Mouse (Mus musculus) midbrain, embryonic 14.5 days (tissue): ENCODE results near the gene Fgfr2. TPM values are rescaled to one million over a fixed set of nuclear protein-coding genes. Genes with fewer than 3 reads are reported as not detected.

Experiments used
- ATAC-seq: fragments of 200-750 bp; cut with Nextera tagmentation; 2 replicates; pipeline ENCODE4 v1.8.0; 2017; ENCODE audit warnings: moderate number of reproducible peaks, moderate library complexity; ENCODE audit not compliant: low FRiP score, low TSS enrichment
- DNase-seq: peaks from one replicate; pipeline ENCODE4 v3.0.0-alpha.2; 2015
- H3K27ac ChIP-seq: fragments of 300-500 bp; sonication (generic); replicated peaks from 2 replicates; pipeline ENCODE4 v1.5.1; 2014; ENCODE audit warnings: mild to moderate bottlenecking, low read depth, low read length, moderate library complexity
- H3K27me3 ChIP-seq: fragments of 300-500 bp; sonication (generic); 2 replicates; pipeline ENCODE4 v1.6.1; 2014; ENCODE audit warnings: low read length, control low read depth, mixed read lengths; ENCODE audit not compliant: control insufficient read depth, insufficient read depth
- H3K36me3 ChIP-seq: fragments of 300-500 bp; sonication (generic); 2 replicates; pipeline ENCODE4 v1.6.1; 2014; ENCODE audit warnings: low read length, control low read depth; ENCODE audit not compliant: control insufficient read depth, insufficient read depth
- H3K4me1 ChIP-seq: fragments of 300-500 bp; sonication (generic); 2 replicates; pipeline ENCODE4 v1.6.1; 2014; ENCODE audit warnings: mild to moderate bottlenecking, antibody characterized with exemption, low read length, control low read depth; ENCODE audit not compliant: control insufficient read depth, insufficient read depth
- H3K4me2 ChIP-seq: fragments of 300-500 bp; sonication (generic); 2 replicates; pipeline ENCODE4 v1.6.1; 2014; ENCODE audit warnings: mild to moderate bottlenecking, low read length, moderate library complexity
- H3K4me3 ChIP-seq: fragments of 300-500 bp; sonication (generic); replicated peaks from 2 replicates; pipeline ENCODE4 v1.5.1; 2014; ENCODE audit warnings: low read depth, low read length
- H3K9ac ChIP-seq: fragments of 300-500 bp; sonication (generic); replicated peaks from 2 replicates; pipeline ENCODE4 v1.6.1; 2014; ENCODE audit warnings: mild to moderate bottlenecking, low read length, moderate library complexity
- H3K9me3 ChIP-seq: fragments of 300-500 bp; sonication (generic); 2 replicates; pipeline ENCODE4 v1.6.1; 2016; ENCODE audit warnings: low read length, control low read depth, mixed read lengths; ENCODE audit not compliant: control insufficient read depth
- WGBS: fragments of 180-500 bp; shearing (Covaris S2); extraction: QIAGEN DNeasy Blood & Tissue Kit; methylation state at CpG from one replicate; pipeline ENCODE4 v1.1.7; 2014; 5-methylcytosine and 5-hydroxymethylcytosine counted together
- polyA plus RNA-seq: library from polyadenylated mRNA; unstranded; fragments of >200 nt; fragmentation: Nextera tagmentation; extraction: Ambion mirVana; gene quantifications from 2 replicates; pipeline ENCODE4 v1.2.1, GENCODE M21; 2014

Gene Fgfr2
- polyA plus RNA-seq, 1 experiment from 2014 or later = 28.1 TPM

DNA sequence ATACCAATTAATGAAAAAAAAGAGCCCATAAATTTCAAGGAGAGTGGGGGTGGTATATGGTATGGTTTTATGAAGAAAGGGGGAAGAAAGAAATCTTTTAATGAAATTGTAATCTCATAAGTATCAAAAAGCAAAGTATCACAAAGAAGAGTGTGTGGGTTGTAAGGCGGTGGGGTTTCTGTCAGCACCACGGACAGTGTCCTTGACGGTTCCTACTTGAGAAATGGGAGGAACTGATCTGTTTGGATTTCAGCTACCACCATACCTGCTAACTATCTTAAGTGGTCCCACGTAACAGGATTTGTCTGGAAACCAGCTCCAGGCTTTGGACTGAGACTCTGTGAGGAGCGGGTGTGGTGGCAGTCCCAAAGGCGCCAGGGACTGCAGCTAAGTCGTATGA lies 1205.8 kb downstream of the Fgfr2 start:
- Histone ChIP-seq H3K36me3 (no peaks in the 10 kb centered on the region), H3K4me3 (no peak overlapping the region), H3K27ac (no peak overlapping the region), H3K9ac (no peak overlapping the region), H3K27me3 (no peaks in the 10 kb centered on the region), H3K9me3 (no peaks in the 10 kb centered on the region), H3K4me1 (no peaks in the 10 kb centered on the region), H3K4me2 (no peak overlapping the region)
- DNase-seq = no peak
- no peak for ATAC-seq
- 57% methylated on average over 7 of the region's 7 CpGs for whole genome bisulfite sequencing

DNA sequence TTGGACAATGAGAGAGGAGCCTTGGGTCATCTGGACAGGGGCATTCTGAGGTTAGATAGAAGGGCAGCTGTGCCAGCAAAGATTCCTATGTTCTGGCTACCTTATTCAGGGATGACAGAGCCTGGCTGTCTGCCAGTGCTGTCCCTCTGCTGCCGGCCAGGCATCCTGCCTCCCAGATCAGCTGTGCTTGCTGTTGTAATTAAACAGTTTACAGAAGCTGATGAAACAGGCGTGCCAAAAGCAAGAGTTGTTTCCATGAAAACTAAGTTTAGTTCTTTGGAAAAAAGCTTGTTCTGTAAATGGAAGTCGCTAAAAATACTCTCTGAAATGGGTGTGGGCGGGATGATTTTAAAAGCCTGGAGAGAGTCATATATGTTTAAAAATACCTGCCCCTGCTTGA lies 1213.5 kb downstream of the Fgfr2 start:
- Histone ChIP-seq H3K9ac (no peak overlapping the region), H3K9me3 (no peaks in the 10 kb centered on the region), H3K27me3 (no peaks in the 10 kb centered on the region), H3K4me1 (no peaks in the 10 kb centered on the region), H3K4me2 (no peak overlapping the region), H3K27ac (no peak overlapping the region), H3K36me3 (no peaks in the 10 kb centered on the region), H3K4me3 (no peak overlapping the region)
- 64% methylated on average over 4 of the region's 4 CpGs for WGBS
- ATAC-seq = no peak
- DNase-seq = peak; percentile 62

DNA sequence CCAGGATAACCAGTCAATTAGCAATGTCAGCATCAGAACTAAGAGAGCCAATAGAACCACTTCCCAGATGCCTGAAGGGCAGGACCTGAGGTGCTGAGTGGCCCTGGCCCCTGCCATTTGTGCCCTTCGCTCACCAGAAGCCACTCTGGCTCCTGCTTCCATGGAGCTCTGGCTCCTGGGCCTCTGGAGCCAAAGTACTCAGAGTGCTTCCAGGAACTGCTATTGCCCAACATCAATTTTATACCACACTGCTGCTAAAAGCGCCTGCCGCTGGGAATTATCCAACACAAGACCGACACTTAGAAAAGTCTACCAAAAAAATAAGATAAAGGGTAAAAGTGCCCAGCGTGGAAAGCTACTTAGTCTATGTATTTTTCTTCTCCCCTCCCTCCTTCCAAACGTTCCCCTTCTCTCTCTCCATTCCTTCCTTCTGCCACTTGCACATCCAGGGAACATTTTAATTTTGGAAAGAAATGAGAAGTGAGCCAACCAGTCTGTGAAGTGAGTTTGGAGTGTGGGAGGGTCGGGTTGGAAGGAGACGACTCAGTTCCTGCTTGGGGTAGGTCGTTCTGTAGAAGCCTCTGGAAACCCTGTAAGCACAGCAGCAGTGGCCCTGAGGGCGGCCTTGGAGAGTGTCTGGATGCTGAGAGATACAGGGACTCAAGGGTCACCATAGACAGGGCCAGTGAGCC lies 1216.5 kb downstream of the Fgfr2 start:
- no peak for ATAC-seq
- no peak overlapping the region for H3K4me2 ChIP-seq
- WGBS = 86% methylated on average over 10 of the region's 10 CpGs

DNA sequence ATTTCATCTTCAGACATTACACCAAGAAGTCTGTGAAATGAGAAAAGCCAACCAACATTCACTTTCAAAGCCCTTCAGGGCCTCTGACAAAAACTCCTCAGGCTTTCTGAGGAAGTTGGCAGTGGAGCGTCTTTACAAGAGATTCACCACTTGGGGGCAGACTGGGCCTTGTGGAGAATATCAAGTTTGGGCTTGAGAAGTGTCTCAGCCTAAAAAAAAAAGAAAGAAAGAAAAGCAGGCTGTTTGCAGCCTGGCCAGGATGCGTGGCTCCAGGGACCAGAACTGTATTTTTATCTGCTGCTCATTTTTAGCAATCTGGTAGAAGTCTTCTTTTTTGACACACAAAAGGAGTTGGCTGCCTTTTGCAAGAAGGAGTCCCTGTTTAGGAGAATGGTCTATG lies 1223.8 kb downstream of the Fgfr2 start:
- Histone ChIP-seq H3K9me3 (peaks cover 7% of the 10 kb centered on the region), H3K27me3 (no peaks in the 10 kb centered on the region), H3K4me3 (no peak overlapping the region), H3K4me1 (no peaks in the 10 kb centered on the region), H3K27ac (no peak overlapping the region), H3K9ac (no peak overlapping the region), H3K36me3 (no peaks in the 10 kb centered on the region), H3K4me2 (no peak overlapping the region)
- peak; percentile 94 for DNase-seq
- ATAC-seq = no peak
- WGBS = 8% methylated on average over 2 of the region's 2 CpGs

More for the DNA sequence above, 1216.5 kb downstream of the Fgfr2 start:
- Histone ChIP-seq H3K4me1 (no peaks in the 10 kb centered on the region), H3K36me3 (no peaks in the 10 kb centered on the region), H3K4me3 (no peak overlapping the region), H3K27me3 (no peaks in the 10 kb centered on the region), H3K9me3 (no peaks in the 10 kb centered on the region), H3K27ac (no peak overlapping the region), H3K9ac (no peak overlapping the region)
- no peak for DNase-seq

DNA sequence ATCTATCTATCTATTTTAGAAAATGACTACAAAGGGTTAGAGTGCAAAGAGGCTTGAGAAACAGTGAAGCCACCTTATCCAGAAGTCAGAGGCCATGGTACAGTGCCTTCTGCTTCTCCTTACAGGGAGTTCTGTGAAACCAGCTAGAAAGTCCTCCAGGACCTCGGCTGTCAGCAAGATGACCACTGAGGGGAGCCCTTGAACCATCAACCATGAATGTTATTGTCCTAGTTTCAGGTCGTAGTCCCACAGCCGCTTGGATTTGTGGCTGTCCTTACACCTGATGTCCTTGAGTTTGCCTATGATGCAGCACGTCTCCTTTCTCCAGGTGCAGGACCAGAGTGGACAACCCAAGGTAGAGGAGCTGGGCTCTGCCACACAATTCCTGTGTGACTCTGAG lies 1225.9 kb downstream of the Fgfr2 start:
- ATAC-seq (no peak), DNase-seq (peak; percentile 80)
- Histone ChIP-seq H3K4me3 (no peak overlapping the region), H3K27me3 (no peaks in the 10 kb centered on the region), H3K9me3 (peaks cover 11% of the 10 kb centered on the region), H3K9ac (no peak overlapping the region), H3K4me2 (no peak overlapping the region), H3K36me3 (no peaks in the 10 kb centered on the region), H3K4me1 (no peaks in the 10 kb centered on the region), H3K27ac (no peak overlapping the region)
- 20% methylated on average over 4 of the region's 4 CpGs for WGBS

DNA sequence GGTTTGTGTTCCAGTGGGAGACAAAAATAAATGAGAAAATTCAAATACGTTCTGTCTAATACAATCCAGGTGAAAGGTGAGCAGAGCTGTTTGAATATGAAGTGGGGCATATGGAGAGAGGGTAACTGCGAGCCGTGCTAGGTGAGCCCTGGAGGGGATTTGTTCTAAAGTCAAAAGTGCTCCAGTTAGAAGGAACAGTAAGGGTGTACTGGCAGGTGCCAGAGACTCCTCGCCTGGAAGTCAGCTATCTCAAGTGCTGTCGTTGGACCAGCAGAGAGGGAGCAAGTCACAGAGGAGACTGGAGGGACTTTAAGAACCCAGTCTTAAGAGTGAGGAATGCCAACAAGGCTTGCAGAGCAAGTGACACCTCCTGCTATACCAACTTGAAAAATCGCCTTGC lies 1240.3 kb downstream of the Fgfr2 start:
- Histone ChIP-seq H3K4me3 (no peak overlapping the region), H3K9me3 (no peaks in the 10 kb centered on the region), H3K36me3 (no peaks in the 10 kb centered on the region), H3K4me2 (no peak overlapping the region), H3K27me3 (peaks cover 7% of the 10 kb centered on the region; the same call in 1 of the 2 replicates), H3K9ac (no peak overlapping the region), H3K27ac (no peak overlapping the region), H3K4me1 (no peaks in the 10 kb centered on the region)
- ATAC-seq (no peak), DNase-seq (no peak)
- 67% methylated on average over 6 of the region's 6 CpGs for WGBS

DNA sequence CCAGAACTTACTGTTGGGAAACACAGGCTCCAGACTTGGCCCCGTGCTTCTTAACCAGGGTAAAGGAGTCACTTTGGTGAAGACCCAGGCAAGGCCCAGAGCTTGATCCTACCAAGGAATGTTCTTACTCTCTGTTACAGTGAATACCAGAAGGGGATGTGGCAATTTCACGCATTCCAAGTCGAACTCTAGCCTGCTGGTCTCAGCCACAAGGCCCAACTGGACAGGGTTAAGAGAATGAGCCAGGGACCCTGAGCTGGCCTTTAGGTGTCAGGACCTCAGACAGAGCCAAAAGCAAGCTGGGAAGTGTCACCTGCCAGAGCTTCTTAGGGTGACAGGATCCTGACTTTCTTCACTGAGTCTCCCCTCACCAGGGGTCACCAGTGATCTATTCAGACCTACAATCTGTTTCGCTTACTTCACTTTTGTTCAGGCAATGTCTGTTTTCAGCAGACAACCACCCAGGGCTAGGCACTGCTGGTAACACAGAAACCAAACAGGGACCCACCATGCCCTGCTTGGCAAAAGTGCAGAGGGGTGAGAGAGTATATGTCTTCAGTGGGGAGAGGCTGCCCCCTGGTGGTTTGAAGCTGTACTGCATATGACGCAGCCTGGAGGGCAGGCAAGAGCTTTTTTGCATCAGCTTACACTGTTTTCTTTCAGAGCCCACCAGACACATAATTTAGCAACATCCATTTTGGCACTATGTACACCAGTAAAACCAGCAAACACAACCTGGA lies 1241.1 kb downstream of the Fgfr2 start:
- H3K4me2 ChIP-seq = no peak overlapping the region
- H3K9ac ChIP-seq = no peak overlapping the region
- WGBS = 38% methylated on average over 5 of the region's 5 CpGs
- ATAC-seq = no peak; the same call in 1 of the 2 replicates
- no peak overlapping the region for H3K27ac ChIP-seq
- no peaks in the 10 kb centered on the region for H3K4me1 ChIP-seq
- DNase-seq = peak; percentile 87
- peaks cover 7% of the 10 kb centered on the region; the same call in 1 of the 2 replicates for H3K27me3 ChIP-seq
- no peak overlapping the region for H3K4me3 ChIP-seq
- no peaks in the 10 kb centered on the region for H3K9me3 ChIP-seq
- H3K36me3 ChIP-seq = no peaks in the 10 kb centered on the region

DNA sequence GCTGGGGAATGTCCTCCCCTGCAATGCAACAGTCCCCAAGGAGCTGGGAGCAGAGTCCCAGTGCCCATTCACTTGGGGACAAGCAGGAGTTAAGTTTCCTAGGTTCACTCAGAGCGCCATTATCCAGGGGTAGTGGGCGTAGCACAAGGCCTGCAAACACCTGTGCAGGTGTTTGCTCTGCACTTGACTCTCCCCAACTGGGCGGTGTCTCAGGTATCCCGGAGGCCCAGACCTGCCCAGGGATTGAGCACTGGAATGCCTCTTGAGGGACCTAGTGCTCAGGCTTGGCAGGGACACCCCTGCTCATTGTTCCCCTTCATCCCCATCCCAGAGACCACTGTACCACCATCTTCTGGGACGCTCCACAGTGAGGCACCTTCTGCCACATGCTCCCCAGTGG lies 1243.0 kb downstream of the Fgfr2 start:
- ATAC-seq = no peak
- H3K27me3 ChIP-seq = peaks cover 7% of the 10 kb centered on the region; the same call in 1 of the 2 replicates
- H3K27ac ChIP-seq = no peak overlapping the region
- H3K9ac ChIP-seq = no peak overlapping the region
- H3K36me3 ChIP-seq = no peaks in the 10 kb centered on the region
- H3K9me3 ChIP-seq = no peaks in the 10 kb centered on the region
- H3K4me1 ChIP-seq = no peaks in the 10 kb centered on the region
- no peak for DNase-seq
- WGBS = 90% methylated on average over 5 of the region's 5 CpGs
- no peak overlapping the region for H3K4me3 ChIP-seq
- H3K4me2 ChIP-seq = no peak overlapping the region

DNA sequence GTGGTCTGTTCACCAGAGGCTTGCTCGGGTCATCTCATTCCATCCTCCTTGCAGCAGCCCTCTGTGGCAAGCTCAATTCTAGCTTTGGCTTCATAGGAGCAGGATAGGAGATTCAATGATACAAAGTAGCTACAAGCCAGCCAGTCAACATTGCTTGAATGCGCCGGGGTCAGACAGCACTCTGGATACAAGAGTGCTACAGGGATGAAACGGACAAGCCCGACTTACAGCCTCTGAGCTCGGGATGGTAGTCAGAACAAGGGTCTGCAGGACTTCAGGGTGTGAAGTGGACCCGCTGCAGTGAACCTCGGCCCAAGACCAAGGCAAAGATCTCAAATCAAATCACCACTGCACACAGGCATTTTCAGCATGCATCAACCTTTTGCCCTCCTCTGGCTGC lies 1244.3 kb downstream of the Fgfr2 start:
- no peak for DNase-seq
- WGBS = 78% methylated on average over 8 of the region's 8 CpGs
- Histone ChIP-seq H3K4me1 (no peaks in the 10 kb centered on the region), H3K4me2 (no peak overlapping the region), H3K27me3 (peaks cover 7% of the 10 kb centered on the region; the same call in 1 of the 2 replicates), H3K4me3 (no peak overlapping the region), H3K27ac (no peak overlapping the region), H3K9me3 (no peaks in the 10 kb centered on the region), H3K9ac (no peak overlapping the region), H3K36me3 (no peaks in the 10 kb centered on the region)
- no peak for ATAC-seq
